Mouse (Mus musculus) bone marrow, adult 2 months (tissue): ENCODE data around the gene Nat8. TPM values are rescaled to one million over a fixed set of nuclear protein-coding genes. Genes with fewer than 3 reads are reported as not detected.
"Not testable (repeated sequence)": the region's sequence is repeated elsewhere in the genome, so short reads cannot be mapped to it uniquely, and the experiment has no call there.

ENCODE experiments used
- H3K27ac ChIP-seq: fragments of 200-500 bp; 2 replicates; pipeline ENCODE4 v1.5.1; 2012; ENCODE audit warnings: low read depth, mild to moderate bottlenecking, control low read depth, inconsistent platforms, low read length; ENCODE audit not compliant: control insufficient read depth, poor library complexity, insufficient read depth
- H3K4me1 ChIP-seq: fragments of 200-500 bp; 2 replicates; pipeline ENCODE4 v1.6.1; 2011; ENCODE audit warnings: low read length; ENCODE audit not compliant: control insufficient read depth, insufficient read depth
- H3K4me3 ChIP-seq: fragments of 200-500 bp; replicated peaks from 2 replicates; pipeline ENCODE3; 2011; ENCODE audit warnings: mild to moderate bottlenecking, low read depth, low read length, control low read depth; ENCODE audit not compliant: control insufficient read depth
- CTCF ChIP-seq: fragments of 200-500 bp; IDR thresholded peaks from 2 replicates; pipeline ENCODE4 v1.5.1; 2011; ENCODE audit warnings: low read length, control low read depth; ENCODE audit not compliant: control insufficient read depth, insufficient read depth
- POLR2A ChIP-seq: fragments of 200-500 bp; IDR thresholded peaks from 2 replicates; pipeline ENCODE4 v1.6.1; 2011; ENCODE audit warnings: low read depth, mild to moderate bottlenecking, control low read depth, low read length, borderline replicate concordance; ENCODE audit not compliant: control insufficient read depth
- WGBS: fragments of 180-500 bp; shearing (Covaris S2); methylation state at CpG from one replicate; pipeline ENCODE4 v1.1.7; 2018; 5-methylcytosine and 5-hydroxymethylcytosine counted together
- polyA plus RNA-seq: library from polyadenylated mRNA; stranded (reverse); fragments of >200 nt; gene quantifications from 2 replicates; pipeline ENCODE4 v1.2.4, GENCODE M21; 2011; ENCODE audit warnings: low replicate concordance; ENCODE audit not compliant: missing spikeins, insufficient read depth, insufficient read length

The Nat8 gene
- polyA plus RNA-seq, 1 experiment, result 2.0 TPM

DNA sequence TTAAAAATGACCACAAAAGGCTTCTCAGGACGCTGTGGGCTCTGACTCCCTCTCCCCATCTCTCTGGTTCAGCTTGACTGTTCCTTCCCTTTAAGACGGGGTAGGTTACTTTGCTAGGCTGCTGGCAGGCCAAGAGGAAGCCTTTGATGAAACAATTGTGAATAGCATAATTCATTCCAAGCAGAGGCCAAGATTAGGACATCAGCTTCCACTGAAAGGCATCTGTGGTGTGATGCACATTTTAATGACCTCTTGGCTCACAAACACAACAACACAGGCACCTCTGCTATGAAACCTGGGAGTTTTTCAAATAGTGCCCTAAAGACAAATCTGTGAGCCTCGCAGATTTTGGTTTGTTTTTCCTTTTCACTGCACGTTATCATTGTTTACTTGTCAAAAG lies 8.1 kb upstream of the Nat8 start:
- Histone ChIP-seq H3K27ac (no peak overlapping the region), H3K4me1 (no peaks in the 10 kb centered on the region), H3K4me3 (no peak overlapping the region)
- no peak for TF ChIP-seq CTCF
- TF ChIP-seq POLR2A, result no peak
- WGBS, result 48% methylated on average over 4 of the region's 4 CpGs

DNA sequence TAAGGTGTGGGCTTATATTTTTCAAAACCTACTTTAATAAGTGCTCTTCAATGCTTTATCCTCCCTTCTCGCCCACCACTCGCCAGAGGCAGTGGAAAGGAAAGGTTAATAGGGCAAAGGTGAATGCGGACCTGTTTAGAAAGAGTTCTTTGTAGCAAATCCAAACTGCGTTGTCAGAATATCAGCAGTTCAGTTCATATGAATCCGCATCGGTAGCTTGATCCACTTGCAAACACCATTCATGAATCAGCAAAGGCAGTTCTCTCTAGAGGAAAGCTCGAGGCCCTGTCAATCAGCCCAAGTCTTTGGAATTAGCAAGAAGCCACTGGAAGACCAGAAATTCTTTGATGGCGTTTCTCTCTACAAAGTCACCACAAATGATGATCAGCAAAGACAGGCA lies 6.8 kb upstream of the Nat8 start:
- H3K27ac ChIP-seq, result no peak overlapping the region
- WGBS, result 84% methylated on average over 8 of the region's 8 CpGs
- H3K4me1 ChIP-seq, result no peaks in the 10 kb centered on the region
- TF ChIP-seq CTCF (no peak), POLR2A (no peak)
- H3K4me3 ChIP-seq, result no peak overlapping the region

DNA sequence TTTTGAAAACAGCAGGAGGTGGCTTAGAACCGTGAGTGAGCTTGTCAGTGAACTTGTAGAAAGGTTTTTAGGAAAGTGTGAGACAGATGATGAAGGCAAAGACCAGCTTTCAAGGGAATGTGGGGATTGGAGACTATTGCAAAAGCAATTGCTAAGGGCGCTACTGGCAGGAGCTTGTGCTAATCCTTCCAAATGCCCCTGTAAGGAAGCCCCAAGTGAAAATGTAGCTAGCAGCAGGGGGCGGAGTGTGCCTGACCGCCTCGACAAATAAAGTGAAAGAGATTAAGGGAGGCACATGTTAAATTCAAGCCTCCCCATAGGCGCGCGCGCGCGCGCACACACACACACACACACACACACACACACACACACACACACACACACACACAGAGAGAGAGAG lies 5.4 kb upstream of the Nat8 start:
- not testable (repeated sequence) for H3K4me3 ChIP-seq, H3K4me1 ChIP-seq, H3K27ac ChIP-seq
- WGBS, result 28% methylated on average over 12 of the region's 12 CpGs

DNA sequence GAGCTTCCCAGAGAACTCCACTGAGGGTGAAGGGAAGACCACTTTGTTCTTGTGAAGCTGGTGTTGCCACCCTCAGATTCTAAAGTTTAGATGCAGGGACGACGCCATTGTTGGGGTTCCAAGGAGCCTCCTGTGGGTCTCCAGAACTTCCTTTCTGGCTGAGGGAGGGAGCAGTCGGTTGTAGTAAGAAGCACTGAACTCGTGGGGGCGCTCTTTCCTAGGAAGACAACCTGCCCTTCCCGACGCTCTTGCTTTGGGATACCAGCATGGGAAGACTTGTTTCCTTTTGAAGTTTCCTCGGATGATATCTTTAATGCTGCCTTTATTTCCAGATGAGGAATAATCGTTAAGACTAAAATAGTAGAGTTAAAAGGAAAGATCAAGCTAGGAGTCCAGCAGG lies 4.9 kb upstream of the Nat8 start:
- not testable (repeated sequence) for H3K27ac ChIP-seq, H3K4me1 ChIP-seq, H3K4me3 ChIP-seq
- WGBS, result 11% methylated on average over 8 of the region's 9 CpGs

DNA sequence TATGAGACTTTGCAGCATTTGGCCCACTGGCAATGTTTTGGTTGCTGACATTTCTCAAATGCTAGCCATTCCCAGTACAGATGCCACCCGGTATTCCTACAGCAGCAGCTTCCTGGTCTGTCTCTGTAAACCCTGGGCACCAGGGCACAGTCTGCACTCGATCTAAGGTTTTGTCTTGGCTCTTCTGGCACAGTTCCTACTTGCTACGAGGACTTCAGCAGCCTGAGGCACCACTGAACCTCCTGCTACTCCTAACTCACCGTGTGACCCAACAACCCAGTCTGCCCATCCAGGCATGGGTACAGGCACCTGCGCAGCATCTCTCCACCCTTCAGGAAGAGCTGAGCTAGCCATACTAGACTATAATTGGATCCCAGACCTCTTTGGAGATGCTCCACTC lies 4.2 kb upstream of the Nat8 start:
- H3K27ac ChIP-seq, H3K4me1 ChIP-seq, H3K4me3 ChIP-seq: not testable (repeated sequence)
- 66% methylated on average over 5 of the region's 5 CpGs for WGBS

DNA sequence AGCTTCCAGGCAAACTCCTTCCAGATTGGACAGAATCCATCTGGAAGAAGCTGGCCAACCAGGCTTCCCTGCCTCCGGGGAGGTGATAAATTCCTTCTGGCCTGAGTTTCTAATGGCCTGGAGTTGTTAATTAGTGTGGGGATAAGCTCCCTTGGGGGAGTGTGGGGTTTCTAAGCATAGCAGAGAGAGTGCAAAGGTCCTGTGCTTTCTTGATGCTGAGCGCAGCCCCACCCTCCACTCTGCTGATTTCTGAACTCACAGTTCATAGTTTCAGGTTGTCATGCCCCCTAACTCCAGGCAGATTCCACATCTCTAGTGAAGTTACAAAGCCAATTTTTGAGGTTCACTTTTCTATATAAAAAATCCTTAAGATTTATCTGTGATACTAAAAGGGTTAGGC lies 3.2 kb upstream of the Nat8 start:
- 92% methylated on average over 1 of the region's 2 CpGs for WGBS
- H3K4me3 ChIP-seq, H3K4me1 ChIP-seq, H3K27ac ChIP-seq: not testable (repeated sequence)

DNA sequence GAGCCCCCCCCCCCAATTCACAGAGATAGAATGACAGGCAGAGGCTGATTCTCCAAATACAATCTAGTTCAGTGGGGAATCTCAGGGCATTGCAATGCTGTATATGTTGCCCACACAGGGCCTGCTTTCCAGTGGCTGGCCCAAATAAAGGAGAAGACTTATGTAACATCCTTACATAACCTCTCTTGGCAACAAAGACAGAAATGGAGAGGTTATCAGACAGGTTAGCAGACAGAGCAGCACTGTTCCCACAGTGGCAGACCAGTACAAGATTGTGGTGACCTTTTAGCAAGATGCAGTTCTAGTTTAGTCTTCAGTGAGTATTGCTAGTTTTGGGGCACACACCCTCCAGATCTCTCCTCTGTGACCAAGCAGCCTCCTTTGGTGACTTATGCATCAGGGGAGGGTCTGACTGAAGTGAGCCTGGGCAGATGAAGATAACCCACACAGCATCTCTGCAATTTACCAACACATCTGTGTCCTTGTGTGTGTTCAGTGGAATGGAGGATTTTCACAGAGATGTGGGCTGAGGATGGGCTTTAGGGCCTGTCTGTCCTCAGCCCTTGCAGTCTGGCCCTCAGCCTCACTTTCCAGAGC lies 2.7 kb upstream of the Nat8 start:
- H3K27ac ChIP-seq, result not testable (repeated sequence)

DNA sequence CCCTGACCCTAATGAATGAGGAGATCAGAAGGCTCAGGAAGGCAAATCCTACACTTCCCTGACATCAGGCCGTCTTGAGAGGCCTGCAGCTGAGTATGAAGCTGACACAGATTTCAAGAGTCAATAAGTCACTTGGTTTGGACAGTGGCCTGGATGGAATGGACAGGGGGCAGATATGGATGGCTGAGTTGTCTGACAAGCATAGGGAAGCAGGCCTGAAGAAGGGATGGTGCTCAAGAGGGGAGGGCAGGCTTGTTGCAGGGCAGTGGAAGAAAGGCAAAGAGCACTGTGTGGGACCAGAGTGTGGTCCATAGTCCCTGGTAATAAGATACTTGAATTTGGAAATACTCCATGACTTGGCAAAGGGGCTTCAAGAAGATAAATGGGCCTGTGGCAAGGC lies 2.4 kb downstream of the Nat8 start:
- 63% methylated on average over 1 of the region's 1 CpGs for WGBS
- Histone ChIP-seq H3K4me1 (no peaks in the 10 kb centered on the region), H3K27ac (no peak overlapping the region), H3K4me3 (no peak overlapping the region)
- TF ChIP-seq POLR2A (no peak), CTCF (no peak)

More for the DNA sequence above, 2.7 kb upstream of the Nat8 start:
- H3K4me1 ChIP-seq, H3K4me3 ChIP-seq: not testable (repeated sequence)

DNA sequence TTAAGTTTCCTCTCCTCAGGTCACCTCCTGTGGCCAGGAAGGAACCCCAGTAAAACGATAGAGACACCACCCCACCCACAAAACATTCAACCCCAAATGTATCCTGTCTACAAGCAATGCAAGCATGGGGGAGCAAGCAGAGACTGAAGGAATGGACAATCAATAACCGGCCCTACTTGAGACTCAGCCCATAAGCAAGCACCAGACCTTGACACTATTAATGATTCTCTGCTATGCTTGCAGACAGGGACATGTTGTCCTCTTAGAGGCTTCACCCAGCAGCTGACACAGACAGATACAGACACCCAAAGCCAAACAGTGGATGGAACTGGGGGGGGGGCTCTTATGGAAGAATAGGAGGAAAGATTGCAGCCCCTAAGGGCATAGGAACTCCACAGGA lies 6.0 kb downstream of the Nat8 start:
- TF ChIP-seq CTCF (no peak), POLR2A (no peak)
- 79% methylated on average over 2 of the region's 2 CpGs for WGBS
- Histone ChIP-seq H3K27ac (no peak overlapping the region), H3K4me1 (no peaks in the 10 kb centered on the region), H3K4me3 (no peak overlapping the region)

DNA sequence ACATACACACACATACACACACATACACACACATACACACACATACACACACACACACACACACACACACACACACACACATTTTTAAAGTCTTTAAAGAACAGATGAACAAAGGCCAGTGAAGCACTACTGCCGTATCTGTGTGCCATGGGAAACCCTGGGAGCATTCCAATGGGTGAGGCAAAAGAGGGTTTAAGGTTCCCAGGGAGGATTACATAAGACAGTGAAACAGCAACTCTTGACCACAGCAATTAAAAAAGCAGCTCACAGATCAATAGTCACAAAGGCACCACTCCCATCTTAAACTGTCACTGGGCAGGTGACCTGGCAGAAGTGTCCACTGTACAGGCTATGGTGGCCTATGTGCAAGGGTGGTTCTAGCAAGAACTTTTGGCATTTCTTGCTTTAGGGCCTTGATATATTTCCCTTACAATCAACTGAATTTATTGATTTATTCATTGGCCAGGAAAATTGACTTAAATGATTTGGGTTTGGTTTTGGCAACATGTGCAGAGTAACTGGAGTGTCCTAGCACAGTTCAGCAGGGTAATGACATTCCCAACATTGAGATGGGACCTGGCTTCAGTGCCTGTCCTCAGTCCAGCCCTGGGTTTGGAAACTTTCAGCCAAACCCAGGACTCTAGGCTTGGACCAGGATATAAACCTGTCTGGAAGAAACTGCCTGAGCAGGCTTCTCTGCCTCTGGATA lies 8.3 kb downstream of the Nat8 start:
- Histone ChIP-seq H3K4me1 (no peaks in the 10 kb centered on the region), H3K4me3 (no peak overlapping the region), H3K27ac (no peak overlapping the region)
- WGBS, result 89% methylated on average over 1 of the region's 1 CpGs
- no peak for TF ChIP-seq POLR2A
- no peak for TF ChIP-seq CTCF
